Mouse (Mus musculus) small intestine, adult 10 weeks (tissue): ENCODE results near the gene Dync1li1. TPM values are rescaled to one million over a fixed set of nuclear protein-coding genes. Genes with fewer than 3 reads are reported as not detected.

ENCODE experiments used
- polyA plus RNA-seq: library from polyadenylated mRNA; stranded (reverse); fragments of 350-450 nt; fragmentation: Illumina TruSeq; extraction: RNeasy Lipid Tissue Mini Kit (QIAGEN cat#74804); gene quantifications from one replicate; pipeline ENCODE4 v1.2.3, GENCODE M21; 2014; ENCODE audit warnings: low replicate concordance

The Dync1li1 gene
- polyA plus RNA-seq = 54.3 TPM

DNA sequence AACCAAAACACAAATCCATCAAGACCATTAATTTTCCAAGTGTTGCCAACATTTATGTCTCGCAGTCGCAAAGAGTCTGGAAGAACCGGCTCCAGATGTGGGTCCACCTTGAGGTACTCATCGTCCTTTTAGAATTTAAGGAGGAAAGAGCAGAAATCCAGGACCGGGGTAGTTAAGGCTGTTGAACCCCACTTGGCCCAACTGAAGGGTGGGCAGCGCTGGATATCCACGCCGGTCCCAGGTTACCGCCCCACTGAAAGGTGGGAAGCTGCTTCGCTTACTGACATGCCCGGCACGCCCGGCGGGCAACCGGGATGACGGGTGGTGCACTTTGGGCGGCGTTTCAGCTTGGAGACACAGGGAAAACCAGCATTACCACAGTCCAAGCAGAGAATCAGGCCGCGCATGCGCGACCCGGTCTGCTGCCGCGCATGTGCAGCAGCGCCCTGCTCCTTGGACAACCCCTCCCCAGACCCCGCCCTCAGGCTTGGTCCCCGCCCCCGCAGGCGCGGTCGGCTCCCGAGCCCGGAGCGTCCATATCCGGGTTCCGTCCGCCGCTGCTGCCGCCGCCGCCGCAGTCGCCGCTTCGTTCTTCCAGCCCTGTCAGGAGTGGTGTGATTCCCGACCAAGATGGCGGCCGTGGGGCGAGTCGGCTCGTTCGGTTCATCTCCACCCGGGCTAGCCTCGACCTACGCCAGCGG is at the start of gene Dync1li1:
Gene Dync1li1, plus strand, starts transcription at position 539 of the 701 bp plus-strand sequence.

DNA sequence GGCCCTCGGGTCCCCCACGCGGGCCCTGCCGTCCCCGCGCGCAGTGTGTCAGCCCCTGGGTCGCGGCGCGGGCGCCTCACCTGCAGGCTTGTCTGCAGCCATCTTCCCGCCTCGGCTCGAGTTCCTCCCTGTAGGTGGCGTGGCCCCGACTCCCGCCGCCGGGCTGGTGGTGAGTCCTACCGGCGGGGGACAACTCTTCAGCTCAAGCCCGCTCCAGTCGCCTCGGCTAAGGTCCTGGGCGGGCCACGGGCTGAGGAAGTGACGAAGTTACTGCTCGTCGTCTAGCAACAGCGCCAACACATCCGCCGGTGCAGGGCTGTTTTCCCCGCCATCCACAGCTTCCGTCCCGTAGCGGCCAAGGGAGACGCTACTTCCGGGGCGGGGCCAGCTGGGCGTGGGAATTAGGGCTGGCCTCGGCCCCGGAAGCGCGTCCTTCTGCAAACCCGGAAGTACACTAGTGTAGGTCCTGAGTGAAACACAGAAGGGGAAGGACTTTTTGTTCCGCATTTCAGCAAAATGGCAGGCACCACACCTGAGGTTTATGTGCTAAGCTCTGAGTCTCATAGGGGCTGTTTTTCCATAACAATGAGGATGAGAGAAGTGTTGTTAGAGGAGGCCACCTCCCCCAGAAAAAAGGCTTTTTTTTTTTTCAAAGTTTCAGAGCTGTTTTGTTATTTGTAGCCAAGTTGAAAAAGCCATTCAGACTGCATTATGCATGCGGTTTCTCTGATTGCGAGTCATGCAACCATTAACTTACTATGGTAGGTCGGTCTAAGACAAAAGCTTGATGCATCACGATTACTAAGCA is 48.5 kb upstream of the Dync1li1 start, which contains the start of gene Cnot10:
Gene Cnot10, minus strand, starts transcription at position 346 of the 808 bp plus-strand sequence.

DNA sequence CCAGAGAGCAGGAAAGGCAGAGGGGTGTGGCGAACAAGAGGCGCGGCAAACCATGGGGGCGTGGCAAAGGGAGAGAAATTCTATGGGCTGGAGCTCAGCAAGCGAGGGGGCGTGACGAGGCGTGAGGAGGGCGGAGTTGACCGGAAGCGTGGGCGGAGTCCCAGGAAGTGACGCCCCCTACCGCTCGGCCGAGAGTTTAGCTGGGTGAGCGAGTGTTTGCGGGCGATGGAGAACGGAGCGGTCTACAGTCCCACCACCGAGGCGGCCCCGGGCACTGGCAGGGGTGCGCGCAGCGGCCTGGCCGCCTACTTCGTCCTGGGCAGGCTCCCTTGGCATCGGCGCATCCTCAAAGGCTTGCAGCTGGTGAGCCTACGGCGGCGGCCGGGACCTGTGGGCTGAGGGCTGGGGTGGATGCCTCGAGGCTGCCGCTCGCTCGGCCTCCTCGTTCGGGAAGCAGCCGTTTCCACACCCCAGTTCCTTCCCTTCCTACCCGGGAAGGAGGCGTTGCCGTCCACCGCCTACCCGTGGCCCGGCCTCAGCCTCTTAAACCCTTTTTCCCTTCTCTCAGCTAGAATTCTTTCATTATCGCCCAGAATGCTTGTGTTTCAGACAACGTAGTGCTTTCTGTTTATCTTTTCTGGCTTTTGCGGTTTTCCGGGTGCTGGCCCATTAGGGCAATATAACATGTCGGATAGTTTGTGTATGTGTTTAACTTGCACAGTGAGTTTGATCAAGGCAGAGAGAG is 42.6 kb downstream of the Dync1li1 start, which contains the start of gene Cmtm6:
Gene Cmtm6, plus strand, starts transcription at position 106 of the 745 bp plus-strand sequence.

Other genes starting within 250 kb of the Dync1li1 start
- gene Ccr4, start 183.9 kb upstream of the Dync1li1 start, polyA plus RNA-seq = 0.19 TPM
- not detected for gene C130032M10Rik, start 173.1 kb upstream of the Dync1li1 start, polyA plus RNA-seq
- not detected for gene Trim71, start 124.4 kb upstream of the Dync1li1 start, polyA plus RNA-seq
- gene Cnot10, start 48.6 kb upstream of the Dync1li1 start, polyA plus RNA-seq = 26.2 TPM
- 155 TPM for gene Cmtm6, start 42.3 kb downstream of the Dync1li1 start, polyA plus RNA-seq
- gene Cmtm7, start 93.1 kb downstream of the Dync1li1 start, polyA plus RNA-seq = 0.71 TPM
- gene Cmtm8, start 155.4 kb downstream of the Dync1li1 start, polyA plus RNA-seq = 5.2 TPM
- gene Gpd1l, start 245.2 kb downstream of the Dync1li1 start, polyA plus RNA-seq = 51.3 TPM